Mouse (Mus musculus) CH12F3 (cell line): ENCODE data around the gene Mylpf.

ENCODE experiments used
- in situ Hi-C: fragments of 300-500 bp; cut with MboI; formaldehyde crosslinking; loops from 2 replicates; pipeline ENCODE4 v1.14.3; 2020; ENCODE audit warnings: low sequenced_read_pairs

The Mylpf gene

GRCm38 (mm10) chr7:127253821-127254769 is 45.4 kb downstream of the Mylpf start:
- in situ Hi-C loops: no loop called here

GRCm38 (mm10) chr7:127255008-127255407 is 46.3 kb downstream of the Mylpf start:
- in situ Hi-C loops: no loop called here

GRCm38 (mm10) chr7:127255965-127256364 is 47.3 kb downstream of the Mylpf start:
- in situ Hi-C loops: no loop called here

GRCm38 (mm10) chr7:127256518-127256917 is 47.8 kb downstream of the Mylpf start:
- in situ Hi-C loops: no loop called here

- in situ Hi-C loops: no loop called here
Measured at GRCm38 (mm10) chr7:127259186-127259905, 50.7 kb downstream of the Mylpf start.

- in situ Hi-C loops: no loop called here
Measured at GRCm38 (mm10) chr7:127260309-127261111, 51.8 kb downstream of the Mylpf start, which contains the start of gene Dctpp1. Dctpp1 (minus strand) TSS chr7:127260709.

GRCm38 (mm10) chr7:127262218-127262961 is 53.7 kb downstream of the Mylpf start:
- in situ Hi-C loops: no loop called here

- in situ Hi-C loops: no loop called here
Measured at GRCm38 (mm10) chr7:127263526-127263925, 54.8 kb downstream of the Mylpf start.
